Mouse (Mus musculus): ENCODE measurements around the gene Zmym4.

The Zmym4 gene

DNA sequence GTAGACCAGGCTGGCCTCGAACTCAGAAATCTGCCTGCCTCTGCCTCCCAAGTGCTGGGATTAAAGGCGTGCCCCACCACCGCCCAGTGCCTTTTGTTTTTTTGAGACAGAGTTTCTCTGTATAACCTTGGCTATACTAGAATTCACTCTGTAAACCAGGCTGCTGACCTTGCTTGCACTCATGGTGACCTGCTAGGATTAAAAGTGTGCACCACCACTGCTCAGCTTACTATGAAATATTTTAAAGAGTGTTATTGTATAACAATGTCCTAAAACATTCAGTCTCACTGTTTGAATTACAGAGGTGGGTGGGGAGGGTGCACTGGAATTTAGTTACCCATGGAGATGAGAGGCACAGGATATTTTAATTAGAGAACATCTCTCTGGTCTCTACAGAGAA is 25.1 kb downstream of the Zmym4 start:
- no peak for DNase-seq (ENCODE audit: low read depth, low spot score)

DNA sequence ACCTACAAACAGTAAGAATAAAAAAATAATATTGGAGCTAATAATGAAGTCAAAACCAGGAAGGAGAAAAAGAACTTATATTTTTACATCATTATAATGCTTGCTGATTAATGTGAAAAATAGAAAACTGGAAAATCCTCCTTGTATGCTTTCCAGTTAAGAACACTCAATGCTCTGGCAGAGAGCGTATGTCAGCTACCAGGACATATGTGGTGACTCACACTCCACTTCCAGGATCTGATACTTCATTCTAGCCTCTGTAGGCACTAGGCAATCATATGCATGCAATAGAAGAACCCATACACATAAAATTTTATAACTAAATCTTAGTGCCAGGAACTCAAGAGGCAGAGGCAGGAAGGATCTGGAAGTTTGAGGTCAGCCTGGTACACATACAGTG is 40.2 kb downstream of the Zmym4 start:
- peak; percentile 59 for DNase-seq (ENCODE audit: low read depth, low spot score)

DNA sequence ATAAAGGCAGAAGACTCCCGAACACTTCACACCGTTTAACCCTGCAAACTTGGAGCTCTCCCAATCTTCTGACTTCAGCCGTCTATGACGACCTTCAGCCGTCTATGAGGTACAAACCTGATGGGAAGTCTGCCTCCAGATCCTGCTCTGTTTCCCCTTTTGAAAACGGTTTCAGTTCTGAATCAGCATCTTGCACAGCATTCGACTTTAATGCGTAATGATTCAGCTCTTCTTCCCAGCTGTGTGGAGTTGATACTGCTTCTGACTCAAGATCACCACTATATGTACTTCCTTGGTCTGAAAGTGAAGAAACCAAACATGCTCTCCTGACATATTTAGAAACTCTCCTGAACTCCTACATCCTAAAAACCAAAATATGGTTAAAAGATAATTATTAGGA is 78.1 kb downstream of the Zmym4 start:
- DNase-seq (ENCODE audit: low read depth, low spot score): peak; percentile 34

DNA sequence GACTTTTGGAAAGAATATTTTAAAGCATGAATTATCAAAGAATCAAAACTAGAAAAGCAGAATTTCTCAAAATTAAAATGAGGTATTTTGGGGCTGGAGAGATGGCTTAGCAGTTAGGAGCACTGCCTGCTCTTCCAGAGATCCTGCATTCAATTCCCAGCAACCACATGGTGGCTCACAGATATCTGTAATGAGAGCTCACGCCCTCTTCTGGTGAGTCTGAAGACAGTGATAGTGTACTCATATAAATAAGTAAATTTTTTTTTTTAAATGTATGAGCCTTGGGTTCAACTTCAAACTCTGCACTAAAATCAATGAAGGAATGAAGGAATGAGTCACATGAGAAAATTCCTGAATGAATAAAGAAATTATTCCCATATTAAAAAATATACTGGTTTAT is 82.0 kb downstream of the Zmym4 start:
- peak; percentile 27 for DNase-seq (ENCODE audit: low read depth, low spot score)

DNA sequence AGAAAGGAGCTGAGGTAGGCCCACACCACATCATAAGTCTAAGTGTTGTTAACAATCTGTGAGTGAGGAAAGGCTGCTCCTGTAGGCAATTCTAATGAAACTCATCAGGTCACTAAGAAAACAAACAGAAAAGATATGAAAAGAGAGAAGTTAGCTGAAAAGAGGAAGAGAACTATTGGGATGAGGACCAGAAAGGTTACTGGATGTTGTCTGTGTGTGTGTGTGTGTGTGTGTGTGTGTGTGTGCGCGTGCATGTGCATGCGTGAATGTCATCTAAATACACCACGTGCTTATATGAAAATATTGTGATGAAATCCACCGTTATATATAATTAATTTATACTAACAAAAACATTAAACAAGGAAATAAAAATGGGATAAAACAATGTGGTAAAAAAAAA is 84.3 kb downstream of the Zmym4 start:
- no peak for DNase-seq (ENCODE audit: low read depth, low spot score)

DNA sequence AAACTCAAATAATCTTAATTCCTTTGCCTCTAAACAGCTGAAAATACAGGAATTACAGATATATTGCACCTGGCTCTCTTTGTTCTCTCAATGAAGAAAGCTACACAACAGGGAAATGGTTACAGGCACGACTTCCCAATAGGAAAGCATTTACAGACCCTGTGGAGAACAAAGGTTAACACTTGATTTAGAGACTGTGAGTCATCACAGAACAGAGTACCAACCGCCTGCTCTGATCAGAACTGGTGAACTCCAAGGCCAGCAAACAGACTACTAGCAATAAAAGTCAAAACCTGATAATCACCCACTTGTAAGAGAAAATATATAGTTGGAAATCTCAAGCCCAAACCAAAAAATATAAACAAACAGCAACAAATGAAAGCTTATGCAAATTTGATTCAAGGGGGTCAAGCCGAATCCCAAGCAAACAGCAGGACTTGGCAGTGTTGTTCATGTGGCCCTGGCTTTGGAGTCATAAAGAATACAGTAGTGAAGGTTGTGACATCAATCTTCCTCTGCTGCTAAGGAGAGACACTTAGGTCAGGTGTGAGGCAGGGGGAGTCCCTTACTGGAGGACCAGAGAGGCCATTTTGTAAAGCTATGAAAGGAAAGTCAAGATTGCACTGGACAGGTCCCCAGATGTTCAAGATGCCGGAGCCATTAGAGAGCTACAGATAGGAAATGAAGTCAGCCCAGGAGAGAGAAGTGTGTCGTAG is 88.2 kb downstream of the Zmym4 start:
- DNase-seq (ENCODE audit: low read depth, low spot score): no peak

DNA sequence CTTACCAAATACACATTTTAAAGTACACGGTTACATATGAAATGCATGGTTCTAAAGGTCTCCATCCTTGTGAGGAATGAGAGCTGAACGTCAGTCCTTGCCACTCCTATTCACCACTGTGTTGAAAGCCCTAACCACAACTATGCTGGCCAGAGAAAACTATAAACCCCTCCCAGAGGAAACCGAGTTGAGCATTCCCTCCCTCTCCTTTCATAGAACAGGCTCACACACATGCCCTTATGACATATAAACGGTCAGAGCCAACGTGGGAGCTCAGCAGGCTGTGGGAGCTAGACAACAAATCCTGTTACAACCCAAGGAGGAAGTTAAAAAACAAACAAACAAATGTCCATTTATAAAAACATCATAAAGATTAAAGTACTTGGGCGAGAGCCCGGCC is 95.2 kb downstream of the Zmym4 start:
- DNase-seq (ENCODE audit: low read depth, low spot score): no peak

DNA sequence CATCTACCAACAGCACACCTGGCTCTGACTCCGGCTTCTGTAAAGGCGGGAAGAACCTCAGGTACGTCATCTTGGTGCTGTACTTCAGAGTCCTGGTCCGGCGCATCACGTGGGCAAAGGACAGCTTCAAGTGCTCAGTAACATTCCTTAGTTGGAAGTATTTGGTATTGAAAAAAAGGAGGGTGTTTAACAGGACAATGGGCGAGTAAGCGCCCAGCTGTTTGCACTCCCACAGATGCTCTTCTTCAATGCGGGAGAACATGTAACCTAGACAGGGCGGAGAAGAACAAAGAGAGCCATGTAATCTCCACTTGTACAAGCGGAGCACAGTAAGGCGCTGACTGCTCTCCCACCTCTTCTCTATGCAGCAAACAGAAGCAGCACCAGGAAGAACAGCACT is 99.2 kb downstream of the Zmym4 start:
- peak; percentile 48 for DNase-seq (ENCODE audit: low read depth, low spot score)

DNA sequence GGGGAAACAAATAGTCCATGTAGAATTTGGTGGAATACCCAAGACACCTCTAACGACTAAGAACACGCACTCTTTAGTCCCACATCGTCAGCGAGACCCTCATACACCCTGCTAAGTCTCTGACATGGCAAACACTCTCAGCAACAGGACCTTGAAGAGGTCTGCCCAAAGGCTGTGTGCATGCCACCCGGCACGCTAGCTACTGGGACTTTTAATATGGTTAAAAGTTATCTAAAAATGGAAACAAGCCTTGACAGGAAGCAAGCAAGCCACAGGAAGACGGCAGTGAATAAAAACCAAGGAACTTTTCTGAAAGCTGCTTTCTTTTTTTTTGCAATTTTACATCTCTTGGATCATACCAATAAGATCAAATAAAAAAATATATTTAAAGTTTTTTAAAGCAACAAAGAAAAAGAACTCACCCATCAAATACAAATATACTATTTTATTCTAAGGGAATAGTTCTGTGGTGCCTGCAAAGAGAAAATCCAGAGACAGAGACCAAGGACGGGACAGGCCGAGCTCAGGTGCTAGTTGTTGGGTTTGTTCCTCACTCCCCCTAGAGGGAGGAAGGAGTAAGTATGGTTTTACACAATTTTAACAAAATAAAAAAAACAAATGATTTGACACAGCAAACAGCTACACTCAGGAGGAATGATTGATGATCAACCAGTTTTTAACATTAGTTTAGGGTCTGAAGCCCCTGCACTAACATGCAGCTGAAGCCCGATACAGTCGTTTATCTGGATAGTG is 106.2 kb downstream of the Zmym4 start:
- DNase-seq (ENCODE audit: low read depth, low spot score): no peak

DNA sequence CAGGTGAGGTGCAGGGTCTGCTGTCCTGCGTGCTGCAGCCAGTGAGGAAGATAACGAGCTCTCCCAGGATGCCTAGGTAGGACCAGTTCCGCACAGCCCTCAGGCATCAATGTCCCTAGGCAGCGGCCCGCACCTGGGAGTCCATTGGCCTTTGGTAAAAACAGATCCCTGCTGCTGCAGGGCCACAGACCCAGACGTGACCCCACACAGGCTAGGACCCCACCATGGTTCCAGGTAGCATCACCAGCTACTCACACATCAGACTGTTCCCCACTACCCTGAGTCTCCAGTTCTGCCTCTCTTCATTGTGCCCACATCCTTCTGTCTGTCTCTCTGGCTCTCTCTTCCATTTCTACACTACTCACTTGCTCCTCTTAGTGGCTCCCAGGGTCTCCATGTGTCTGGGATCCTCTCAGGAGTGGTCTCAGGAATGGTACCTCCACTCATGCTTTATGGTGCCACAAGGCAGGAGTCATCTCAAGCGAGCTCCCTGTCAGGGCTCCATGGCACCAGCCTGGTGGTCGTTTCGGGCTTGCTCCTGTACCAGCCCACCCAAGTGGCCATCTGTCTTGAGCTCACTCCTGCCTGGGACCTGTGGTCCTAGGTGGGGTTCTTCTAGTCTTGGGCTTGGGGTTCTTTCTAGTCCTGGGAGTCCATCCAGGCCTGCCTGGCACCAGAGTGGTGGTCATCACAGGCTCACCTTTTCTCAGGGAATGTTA is 107.5 kb downstream of the Zmym4 start:
- no peak for DNase-seq (ENCODE audit: low read depth, low spot score)

DNA sequence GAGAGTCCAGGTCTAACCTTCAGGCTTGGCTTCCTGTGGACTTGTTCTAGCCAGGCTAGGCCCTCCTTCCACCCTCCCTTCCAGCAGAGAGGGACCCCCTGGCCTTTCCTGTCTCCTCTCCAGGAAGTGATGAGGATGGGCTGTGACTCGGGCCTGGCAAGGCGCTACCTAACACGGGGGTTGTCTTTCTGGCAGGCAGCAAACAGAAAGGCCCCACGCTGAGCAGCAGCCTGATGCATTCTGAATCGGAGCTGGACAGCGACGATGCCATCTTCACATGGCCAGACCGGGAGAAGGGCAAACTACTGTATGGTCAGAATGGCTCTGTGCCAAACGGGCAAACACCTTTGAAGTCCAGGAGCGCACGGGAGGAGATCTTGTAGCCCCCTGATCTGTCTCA is 115.0 kb downstream of the Zmym4 start:
- DNase-seq (ENCODE audit: low read depth, low spot score): no peak

DNA sequence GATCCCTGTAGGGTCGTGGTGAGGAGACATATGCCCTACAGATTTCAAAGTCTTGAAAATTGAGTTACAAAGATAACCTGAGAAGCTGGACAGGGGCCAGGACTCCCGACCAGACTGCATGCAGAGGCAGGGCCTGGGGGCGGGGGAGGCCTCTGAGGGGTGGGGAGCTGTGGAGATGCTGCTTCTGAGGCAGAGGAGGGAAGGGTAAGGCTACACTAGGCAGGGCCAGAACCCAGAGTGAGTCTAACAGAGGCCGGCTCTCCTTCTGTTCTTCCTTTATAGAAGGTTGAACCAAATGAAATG is 117.2 kb downstream of the Zmym4 start:
- DNase-seq (ENCODE audit: low read depth, low spot score): no peak

DNA sequence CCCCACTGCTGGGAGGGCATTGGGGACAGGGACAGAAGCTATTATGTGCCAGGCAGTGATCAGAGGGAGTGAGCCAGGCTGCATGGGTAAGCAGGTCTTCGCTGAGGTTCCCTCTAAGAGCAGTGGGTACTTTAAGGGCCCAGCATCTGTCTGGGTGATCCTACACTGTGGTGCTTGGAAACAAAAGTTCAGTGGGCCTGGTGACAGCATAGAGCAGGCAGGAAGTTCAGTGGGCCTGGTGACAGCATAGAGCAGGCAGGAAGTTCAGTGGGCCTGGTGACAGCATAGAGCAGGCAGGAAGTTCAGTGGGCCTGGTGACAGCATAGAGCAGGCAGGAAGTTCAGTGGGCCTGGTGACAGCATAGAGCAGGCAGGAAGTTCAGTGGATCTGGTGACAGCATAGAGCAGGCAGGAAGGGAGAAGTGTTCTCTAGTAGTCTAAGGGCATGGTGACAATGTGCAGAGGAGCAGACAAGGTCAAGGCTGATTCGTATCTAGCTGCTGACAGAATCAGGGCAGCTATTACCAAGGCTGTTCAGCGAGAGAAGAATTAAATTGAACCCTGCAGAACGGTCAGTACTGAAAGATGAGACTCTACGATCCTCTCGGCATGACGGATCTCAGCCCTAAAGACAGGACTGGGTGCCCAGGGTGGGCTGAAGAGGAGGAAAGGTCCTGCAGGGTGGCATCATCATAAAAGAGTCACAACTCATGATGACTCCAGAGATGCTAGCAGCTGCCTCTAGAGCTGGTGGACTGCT is 117.7 kb downstream of the Zmym4 start:
- DNase-seq (ENCODE audit: low read depth, low spot score): no peak

DNA sequence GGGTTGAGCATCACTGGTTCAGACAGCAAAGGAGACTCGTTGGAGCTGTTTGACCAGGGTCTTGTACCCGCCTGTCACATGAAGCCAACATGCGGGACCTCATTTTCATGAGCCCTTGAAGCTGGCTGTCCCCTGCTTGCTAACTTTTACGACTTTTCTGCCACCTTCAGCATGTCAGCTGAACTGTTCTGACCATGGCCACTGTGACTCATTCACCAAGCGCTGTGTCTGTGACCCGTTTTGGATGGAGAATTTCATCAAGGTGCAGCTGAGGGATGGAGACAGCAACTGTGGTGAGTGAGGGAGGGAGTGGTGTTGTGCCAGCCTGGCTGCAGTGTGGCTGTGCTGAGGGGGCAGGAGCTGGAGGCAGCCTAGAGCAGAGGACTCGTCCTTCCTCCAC is 121.0 kb downstream of the Zmym4 start:
- peak; percentile 70 for DNase-seq (ENCODE audit: low read depth, low spot score)

DNA sequence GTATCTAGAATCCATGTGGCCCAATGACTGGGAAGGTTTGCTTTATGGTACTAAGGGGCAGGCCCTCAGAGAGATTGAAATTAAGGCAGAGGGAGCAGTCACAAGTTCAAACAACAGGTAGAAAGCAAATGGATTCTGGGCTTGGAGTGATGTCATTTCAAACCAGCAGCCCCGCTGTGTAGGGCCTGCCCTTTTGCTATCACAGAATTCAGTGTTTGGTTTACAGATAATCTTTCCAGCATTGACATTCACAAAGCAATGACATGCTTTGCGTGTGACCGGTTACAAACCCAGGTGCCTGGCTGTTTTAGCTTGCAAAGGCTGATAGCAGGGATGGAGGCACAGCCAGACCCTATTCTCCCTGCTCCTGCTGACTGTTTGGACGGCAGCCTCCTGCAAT is 122.3 kb downstream of the Zmym4 start:
- DNase-seq (ENCODE audit: low read depth, low spot score): no peak

DNA sequence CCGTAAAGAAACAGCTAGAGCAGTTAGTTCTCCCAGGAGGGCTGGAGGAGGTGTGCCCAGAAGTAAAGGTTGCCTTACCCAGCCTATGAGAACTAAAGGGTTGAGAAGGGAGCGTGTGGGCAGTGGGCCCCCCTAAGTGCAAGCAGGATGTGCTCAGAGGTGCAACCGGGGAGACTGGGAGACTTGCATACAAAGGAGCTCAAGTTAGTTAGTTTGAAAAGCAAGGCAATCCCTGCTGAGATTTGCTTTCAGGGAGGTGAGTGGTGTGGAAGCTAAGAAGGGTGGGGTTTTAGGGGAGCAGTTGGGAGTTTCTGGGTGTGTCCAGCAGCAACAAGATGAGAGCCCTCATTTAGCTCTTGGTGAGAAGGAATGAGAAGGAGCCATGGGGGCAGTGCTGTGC is 125.0 kb downstream of the Zmym4 start:
- no peak for DNase-seq (ENCODE audit: low read depth, low spot score)

DNA sequence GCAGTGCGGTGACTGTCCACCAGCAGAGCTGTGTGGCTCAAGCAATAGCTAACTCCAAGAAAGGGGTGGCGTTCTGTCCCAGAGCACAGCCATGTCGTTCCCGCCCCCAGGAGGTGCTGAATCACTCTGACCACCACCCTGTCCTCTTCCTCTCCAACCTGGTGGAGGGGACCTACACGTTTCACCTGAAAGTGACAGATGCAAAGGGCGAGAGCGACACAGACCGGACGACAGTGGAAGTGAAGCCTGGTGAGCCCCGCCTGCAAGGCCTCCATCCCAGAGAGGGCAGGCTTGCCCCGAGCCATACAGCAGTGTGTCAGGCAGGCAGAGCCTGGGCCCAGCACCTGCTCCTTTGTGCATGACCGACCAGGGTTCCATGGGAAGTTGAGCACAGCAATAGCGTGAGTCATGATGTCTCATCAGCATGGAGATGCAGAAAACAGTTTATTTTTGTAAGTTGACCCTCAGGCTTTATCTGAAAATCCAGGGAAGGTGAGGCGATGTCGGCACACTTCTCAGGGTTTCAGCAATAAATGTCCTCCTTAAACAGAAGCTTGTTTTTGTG is 126.9 kb downstream of the Zmym4 start:
- DNase-seq (ENCODE audit: low read depth, low spot score): peak; percentile 65

DNA sequence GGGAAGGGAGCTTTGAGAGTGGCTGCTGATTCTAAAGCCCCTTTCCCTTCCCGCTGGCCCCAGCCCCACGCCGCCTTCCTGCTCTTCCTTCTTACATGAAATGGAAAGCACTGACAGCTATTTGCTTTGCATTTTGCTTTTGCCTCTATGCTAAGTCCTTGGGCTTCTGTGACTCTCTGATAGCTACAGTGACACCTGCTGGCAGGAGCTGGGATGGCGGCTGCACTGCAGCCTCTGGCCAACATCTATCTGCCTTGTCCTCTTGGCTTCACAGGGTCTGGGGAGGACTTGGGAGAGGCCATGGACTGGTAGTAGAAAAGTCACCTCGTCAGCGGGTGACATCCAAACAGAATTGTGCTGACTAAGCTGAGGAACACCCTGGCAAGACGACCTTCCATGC is 128.1 kb downstream of the Zmym4 start:
- DNase-seq (ENCODE audit: low read depth, low spot score): peak; percentile 90

DNA sequence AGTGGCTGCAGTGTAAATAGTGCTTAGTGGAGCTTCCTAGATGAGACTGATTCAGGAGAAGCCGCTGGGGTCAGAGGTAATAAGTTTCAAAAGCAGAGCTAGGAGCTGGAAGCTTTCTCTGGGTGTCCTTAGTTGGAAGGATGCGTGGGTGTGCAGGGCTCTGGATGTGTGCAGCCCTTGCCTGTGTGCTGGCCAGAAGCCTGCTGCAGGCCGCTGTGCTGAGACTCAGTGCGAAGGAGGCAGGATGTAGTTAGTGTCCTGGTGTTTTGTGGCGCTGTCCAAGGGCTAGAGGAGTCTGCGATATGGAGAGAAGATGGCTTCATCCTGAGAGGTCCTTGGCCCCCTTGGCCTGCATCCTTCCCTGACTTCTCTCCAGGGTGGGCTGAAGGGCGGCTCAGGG is 129.1 kb downstream of the Zmym4 start:
- peak; percentile 59 for DNase-seq (ENCODE audit: low read depth, low spot score)

DNA sequence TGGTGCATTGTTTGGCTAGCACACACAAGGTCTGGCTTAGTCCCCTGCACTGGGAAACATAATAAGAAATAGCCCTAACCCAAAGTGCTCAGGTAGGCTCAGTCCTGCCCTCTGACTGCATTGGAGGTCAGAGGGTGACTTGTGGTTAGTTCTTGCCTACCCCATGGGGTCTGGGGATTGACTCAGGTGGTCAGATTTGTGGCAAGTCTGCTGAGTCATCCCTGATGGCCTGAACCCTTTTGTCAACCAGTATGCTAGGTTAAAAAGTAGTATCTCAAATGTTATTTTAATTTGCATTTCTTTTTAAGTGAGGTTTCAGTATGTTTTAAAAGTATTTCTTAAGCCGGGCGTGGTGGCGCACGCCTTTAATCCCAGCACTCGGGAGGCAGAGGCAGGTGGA is 136.8 kb downstream of the Zmym4 start:
- no peak for DNase-seq (ENCODE audit: low read depth, low spot score)

DNA sequence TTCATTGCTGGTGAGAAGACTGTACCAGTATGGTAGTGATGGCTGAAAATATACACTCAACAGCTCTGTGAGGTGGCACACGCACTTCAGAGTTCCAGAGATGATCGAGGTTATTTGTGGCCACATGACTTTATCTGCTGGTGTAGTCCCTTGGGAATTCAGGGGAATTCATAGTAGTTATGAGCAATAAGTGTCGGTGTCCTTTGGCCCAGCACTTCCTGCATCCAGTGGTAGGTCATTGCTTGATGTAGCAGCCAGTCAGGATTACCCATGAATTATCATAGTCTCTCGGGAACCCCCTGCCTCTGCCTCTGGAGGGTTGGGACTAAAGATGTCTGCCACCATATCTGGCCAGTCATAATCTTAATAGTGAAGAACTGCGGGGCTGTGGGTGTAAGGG is 144.0 kb downstream of the Zmym4 start:
- no peak for DNase-seq (ENCODE audit: low read depth, low spot score)
